Mouse (Mus musculus): Measurements from ENCODE around the gene Ulk4.
A peak's percentile ranks its signal among the peaks of the same experiment; 100 is the strongest.
"Not testable (repeated sequence)": the region's sequence is repeated elsewhere in the genome, so short reads cannot be mapped to it uniquely, and the experiment has no call there.

Ulk4 gene

DNA sequence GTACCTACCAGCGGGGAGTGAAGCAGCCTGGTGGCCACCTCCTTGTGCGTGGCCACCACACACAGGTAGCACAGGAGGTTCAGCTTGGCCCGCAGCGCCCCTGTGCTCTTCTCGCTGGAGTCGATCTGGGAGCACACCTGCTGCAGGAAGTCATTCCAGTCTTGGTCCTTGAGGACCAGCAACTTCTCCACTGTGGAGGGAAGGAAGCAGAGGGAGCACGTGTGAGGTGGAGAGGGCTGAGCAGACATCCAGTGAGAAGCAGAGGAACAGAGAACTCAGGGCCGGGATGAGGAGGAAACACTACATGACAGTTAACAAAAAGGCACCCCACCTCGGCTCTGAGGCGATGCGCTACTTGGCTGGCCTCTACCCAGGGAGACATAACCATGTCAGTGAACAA, 26.1 kb downstream of the Ulk4 start:
- no peak for DNase-seq (ENCODE audit: low read depth)

- no peak for DNase-seq (ENCODE audit: low read depth)
Measured at GRCm38 (mm10) chr9:121249805-121250204, 27.2 kb downstream of the Ulk4 start.

DNA sequence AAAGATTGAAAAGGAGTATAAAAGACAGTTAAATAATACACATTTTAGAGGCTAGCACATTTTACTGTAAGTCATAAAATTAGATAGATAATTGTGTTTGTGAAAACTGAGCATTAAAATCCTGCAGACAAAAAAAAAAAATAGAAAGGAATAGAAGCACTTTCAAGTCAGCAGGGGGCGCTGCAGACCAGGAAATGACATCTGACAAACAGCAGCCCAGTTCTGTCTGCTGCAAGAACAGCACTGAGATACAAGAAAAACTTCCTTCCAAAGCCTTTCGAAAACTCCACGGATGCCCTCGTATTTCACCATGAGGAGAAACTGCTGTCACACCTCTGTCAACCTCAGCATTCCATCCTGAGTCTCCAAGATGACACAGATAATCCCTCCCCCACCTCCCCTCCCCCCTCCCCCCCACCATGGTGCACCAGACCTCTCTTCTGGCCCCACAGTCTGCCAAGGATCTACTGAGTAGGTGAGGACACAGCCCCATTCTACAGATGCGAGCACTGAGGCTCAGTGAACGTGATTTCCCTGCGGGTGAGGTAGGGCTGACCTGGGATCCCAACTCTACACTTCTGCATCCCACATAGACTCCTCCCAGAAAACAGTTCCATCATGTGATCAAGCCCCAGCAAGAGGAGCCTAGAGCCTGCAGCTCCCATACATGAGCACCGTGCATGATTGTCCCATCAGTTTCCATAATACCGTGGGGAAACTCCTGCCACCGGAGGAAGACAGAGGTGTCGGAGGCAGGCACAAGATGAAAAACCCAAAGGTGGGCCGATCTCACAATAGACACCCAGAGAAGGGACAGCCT, 28.8 kb downstream of the Ulk4 start:
- DNase-seq (ENCODE audit: low read depth): peak; percentile 92

GRCm38 (mm10) chr9:121247047-121247446, 29.9 kb downstream of the Ulk4 start:
- DNase-seq (ENCODE audit: low read depth): no peak

GRCm38 (mm10) chr9:121242331-121242730, 34.7 kb downstream of the Ulk4 start:
- DNase-seq (ENCODE audit: low read depth): no peak

DNA sequence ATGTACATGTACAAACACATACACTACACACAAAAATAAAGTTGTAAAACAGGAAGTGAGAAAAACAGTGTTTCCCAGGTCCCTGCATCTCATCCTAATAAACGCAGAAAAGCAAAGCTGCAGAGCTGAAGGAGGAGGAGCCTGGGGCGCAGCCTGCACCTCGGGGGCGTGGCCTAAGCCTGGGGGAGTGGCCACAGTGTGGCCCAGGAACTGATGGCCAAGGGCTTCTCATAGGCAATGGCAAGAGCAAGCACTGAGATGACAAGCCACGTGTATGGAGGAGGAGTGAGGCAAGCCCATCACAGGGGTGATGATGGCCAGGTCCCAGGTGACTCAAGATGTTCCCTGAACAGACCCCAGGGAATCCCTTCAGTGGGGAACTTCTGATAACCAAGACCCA, 35.2 kb downstream of the Ulk4 start:
- DNase-seq (ENCODE audit: low read depth): peak; percentile 18

DNA sequence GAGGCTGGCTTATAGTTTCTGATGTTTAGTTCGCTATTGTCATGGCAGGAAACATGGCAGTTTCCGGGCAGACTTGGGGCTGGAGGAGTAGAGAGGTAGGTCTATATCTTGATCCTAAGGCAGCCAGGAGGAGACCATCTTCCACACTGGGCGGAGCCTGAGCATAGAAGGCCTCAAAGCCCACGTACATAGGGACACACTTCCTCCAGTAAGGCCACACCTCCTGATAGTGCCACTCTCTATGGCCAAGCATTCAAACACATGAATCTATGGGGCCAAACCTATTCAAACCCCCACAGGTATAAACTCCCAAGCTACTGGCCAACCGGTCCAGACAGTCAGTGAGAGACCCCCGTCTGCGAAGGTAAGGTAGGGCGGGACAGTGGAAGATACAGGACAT, 35.6 kb downstream of the Ulk4 start:
- DNase-seq (ENCODE audit: low read depth): no peak

GRCm38 (mm10) chr9:121240242-121240641, 36.8 kb downstream of the Ulk4 start:
- peak; percentile 81 for DNase-seq (ENCODE audit: low read depth)

GRCm38 (mm10) chr9:121239571-121239970, 37.4 kb downstream of the Ulk4 start:
- DNase-seq (ENCODE audit: low read depth): no peak

- DNase-seq (ENCODE audit: low read depth): no peak
Measured at GRCm38 (mm10) chr9:121218636-121219035, 58.4 kb downstream of the Ulk4 start.

- no peak for DNase-seq (ENCODE audit: low read depth)
Measured at GRCm38 (mm10) chr9:121218230-121218629, 58.8 kb downstream of the Ulk4 start.

DNA sequence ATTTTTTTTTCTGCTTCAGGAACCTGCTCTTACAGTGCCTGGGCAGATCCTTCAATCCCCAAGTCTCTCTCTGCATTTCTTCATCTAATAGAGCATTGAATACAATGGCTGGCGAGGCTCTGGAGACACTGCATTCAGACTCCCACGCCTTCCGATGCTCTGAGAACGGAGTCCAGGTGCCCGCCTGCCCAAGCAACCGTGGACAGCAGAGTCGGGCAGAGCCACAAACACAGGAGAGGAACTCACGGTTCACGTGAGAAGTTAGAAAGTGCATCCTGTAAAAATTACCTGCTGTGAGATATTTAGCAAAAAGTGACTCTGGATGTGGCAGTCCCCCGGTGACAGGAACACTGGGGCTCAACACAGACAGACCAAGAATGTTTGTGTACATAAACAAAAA, 59.3 kb downstream of the Ulk4 start:
- no peak for DNase-seq (ENCODE audit: low read depth)

DNA sequence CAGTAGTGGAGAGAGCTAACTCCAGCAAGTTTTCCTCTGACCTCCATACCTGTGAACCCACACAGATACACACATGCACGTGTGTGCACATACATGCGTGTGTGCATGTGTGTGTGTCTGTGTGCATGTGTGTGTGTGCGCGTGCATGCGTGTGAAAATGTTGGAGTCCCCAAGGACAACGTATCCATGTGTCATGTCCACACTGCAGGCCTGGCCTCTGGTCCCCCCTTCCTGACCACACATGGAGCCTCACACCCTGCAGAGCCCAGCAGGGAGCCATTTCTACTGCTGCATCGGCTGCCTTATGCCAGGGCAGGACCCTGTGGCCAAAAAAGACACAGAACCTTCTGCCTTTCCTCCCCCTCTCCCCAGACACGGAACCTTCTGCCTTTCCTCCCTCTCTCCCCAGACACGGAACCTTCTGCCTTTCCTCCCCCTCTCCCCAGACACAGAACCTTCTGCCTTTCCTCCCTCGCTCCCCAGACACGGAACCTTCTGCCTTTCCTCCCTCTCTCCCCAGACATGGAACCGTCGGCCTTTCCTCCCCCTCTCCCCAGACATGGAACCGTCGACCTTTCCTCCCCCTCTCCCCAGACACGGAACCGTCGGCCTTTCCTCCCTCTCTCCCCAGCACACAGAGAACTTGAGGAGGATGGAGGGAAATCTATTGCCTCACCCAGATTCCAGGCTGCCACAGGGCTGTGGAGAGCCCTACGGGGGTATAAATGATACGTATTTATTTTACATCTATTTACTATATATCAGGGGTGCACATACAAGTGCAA, 60.3 kb downstream of the Ulk4 start:
- DNase-seq (ENCODE audit: low read depth): no peak

DNA sequence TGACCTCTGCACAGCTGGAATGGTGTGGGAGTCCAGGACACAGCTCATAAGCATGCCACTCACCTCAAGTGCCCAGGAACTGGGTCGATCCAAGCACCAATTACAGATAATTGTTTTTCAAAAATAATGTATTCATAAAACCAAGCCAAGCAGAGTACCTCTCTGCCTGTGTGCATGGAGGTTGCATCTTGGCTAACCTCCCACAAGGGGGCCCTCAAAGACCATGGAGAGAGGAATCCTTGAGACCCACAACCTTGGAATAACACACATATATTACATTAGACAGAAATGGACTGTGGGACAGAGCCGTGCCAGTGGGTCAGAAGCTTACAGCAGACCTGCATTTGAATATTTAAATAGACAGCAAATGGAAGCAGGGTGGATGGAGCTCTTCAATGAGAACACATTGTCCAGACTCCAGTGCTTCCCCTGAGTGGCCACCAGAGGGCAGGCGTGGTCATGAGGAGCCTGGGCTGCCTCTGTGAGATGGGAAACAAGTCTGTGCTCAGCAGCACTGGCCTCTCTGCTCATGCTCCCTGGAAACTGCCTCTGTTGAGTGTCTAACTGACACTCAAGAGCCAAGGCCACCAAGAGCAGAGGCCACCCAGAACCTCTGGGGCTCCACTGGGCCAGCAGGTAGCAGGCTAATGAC, 61.5 kb downstream of the Ulk4 start:
- peak; percentile 67 for DNase-seq (ENCODE audit: low read depth)

- no peak for DNase-seq (ENCODE audit: low read depth)
Measured at GRCm38 (mm10) chr9:121212322-121212721, 64.7 kb downstream of the Ulk4 start.

DNA sequence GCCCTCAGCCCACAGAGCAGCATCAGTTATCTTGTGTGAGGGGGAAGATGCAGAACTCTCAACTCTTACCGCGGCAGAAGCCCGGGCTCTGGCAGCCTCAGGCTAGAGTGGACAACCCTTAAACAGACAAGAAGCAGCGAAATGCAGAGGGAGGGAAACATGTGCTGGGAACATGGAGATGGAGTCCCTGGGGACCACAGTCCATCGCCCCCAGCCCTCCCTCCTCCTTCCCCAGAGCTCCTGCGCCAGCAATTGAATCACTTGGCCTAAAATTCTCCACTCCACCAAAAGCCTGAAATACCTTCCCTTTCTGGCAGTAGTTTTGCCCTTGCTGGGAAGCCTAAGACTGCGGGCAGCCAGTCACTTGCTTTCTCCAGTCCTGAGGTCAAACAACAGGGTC, 72.0 kb downstream of the Ulk4 start:
- DNase-seq (ENCODE audit: low read depth): peak; percentile 41

GRCm38 (mm10) chr9:121204149-121204800, 72.7 kb downstream of the Ulk4 start:
- no peak for DNase-seq (ENCODE audit: low read depth)

DNA sequence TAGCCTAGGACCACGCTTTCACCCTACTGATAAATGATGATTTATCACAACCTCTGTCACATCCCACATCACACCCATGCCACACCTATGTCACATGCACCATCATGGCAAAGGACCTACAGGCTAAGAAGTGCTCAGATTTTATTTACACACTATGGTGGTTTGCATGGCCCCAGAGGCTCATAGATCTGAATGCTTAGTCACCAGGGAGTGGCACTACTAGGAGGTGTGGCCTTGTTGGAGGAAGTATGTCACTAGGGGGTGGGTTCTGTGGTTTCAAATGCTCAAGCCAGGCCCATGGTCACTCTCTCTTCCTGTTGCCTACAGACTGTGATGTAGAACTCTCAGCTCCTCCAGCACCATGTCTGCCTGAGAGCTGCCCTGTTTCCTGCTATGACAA, 73.3 kb downstream of the Ulk4 start:
- no peak for DNase-seq (ENCODE audit: low read depth)

DNA sequence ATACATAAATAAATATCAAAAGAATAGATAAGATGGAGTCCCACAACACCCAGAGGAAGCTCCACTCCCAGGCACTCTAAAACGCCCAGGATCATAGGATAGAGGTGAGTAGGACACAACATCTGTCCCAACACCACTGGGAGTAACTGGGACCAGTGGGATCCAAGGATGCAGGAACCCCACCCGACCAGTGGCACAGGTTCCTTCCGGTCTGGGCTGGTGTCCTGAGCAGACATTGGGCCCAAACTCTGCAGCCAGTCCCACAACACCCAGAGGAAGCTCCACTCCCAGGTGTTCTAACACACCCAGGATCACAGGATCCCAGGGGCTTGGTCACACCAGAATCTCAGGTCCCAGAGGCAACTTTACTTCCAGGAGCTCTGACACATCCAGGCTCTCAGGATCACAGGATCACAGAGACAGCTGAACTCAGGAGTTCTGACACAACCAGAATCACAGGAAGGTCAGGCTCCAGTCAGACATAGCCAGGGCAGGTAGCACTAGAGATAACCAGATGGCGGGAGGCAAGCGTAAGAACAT, 77.8 kb downstream of the Ulk4 start:
- not testable (repeated sequence) for DNase-seq (ENCODE audit: low read depth)

- DNase-seq (ENCODE audit: low read depth): no peak
Measured at GRCm38 (mm10) chr9:121196473-121196872, 80.5 kb downstream of the Ulk4 start.

DNA sequence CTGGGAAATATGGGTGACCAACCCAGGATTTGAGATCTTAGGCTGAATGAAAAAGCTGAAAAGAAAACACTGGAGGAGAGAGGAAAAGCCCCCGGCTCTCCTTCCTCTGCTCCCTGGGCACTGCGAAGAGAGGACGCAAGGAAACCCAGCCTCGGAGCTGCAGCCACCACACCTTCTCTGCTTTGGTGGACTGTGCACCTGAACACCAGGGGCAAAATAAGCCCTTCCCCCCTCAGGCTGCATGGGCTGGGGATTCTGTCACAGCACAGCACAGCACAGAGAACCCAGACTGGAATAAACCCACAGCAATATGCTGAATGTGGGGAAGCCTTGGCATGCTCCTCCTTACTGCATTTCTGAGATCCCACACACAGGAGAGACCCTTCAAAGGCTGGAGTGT, 81.9 kb downstream of the Ulk4 start:
- no peak for DNase-seq (ENCODE audit: low read depth)
